Mouse (Mus musculus) liver, adult 2 months (tissue): ENCODE measurements around the gene Hoxb4.

Experiments
- CTCF ChIP-seq: fragments of 200-500 bp; IDR thresholded peaks from 2 replicates; pipeline ENCODE4 v1.5.1; 2011; ENCODE audit warnings: low read depth, low read length, control low read depth
- POLR2A ChIP-seq: fragments of 200-500 bp; IDR thresholded peaks from 2 replicates; pipeline ENCODE4 v1.6.1; 2011; ENCODE audit warnings: low read length, control low read depth; ENCODE audit not compliant: insufficient read depth; ENCODE audit errors: extremely low read depth

GRCm38 (mm10) chr11:96323154-96323553, 5.1 kb downstream of the Hoxb4 start, which contains the start of gene Hoxb3:
- TF ChIP-seq POLR2A = no peak
- TF ChIP-seq CTCF = no peak
